Mouse (Mus musculus): ENCODE measurements at regions not wholly inside any gene's neighbourhood (a gene's known extent, or its start where the extent isn't known, plus 50 kb on each side); places are given as distances from the start of the nearest gene placed in this dataset.

- TF ChIP-seq MAFK (IDR thresholded peaks at IDR 0.05; ENCODE audit: insufficient read depth, low read depth, low read length): no peak
- TF ChIP-seq HCFC1 (IDR thresholded peaks at IDR 0.05; ENCODE audit: borderline replicate concordance, insufficient read depth, low read length): no peak
- no peak for TF ChIP-seq ZNF384 (IDR thresholded peaks at IDR 0.05; ENCODE audit: low read depth, low read length)
- no peak for TF ChIP-seq CHD2 (IDR thresholded peaks at IDR 0.05; ENCODE audit: low read depth, low read length)
These were observed 1165.9 kb upstream of the Gulo start for GRCm38 (mm10) chr14:67174929-67175328.
